Mouse (Mus musculus) hindbrain, embryonic 14.5 days (tissue): ENCODE measurements around the gene Bicdl1. TPM values are rescaled to one million over a fixed set of nuclear protein-coding genes. Genes with fewer than 3 reads are reported as not detected.
"Not testable (repeated sequence)": the region's sequence is repeated elsewhere in the genome, so short reads cannot be mapped to it uniquely, and the experiment has no call there.

Source experiments
- ATAC-seq: fragments of 200-750 bp; cut with Nextera tagmentation; 2 replicates; pipeline ENCODE4 v1.8.0; 2017; ENCODE audit warnings: moderate number of reproducible peaks, mild to moderate bottlenecking, moderate TSS enrichment, moderate library complexity; ENCODE audit not compliant: low FRiP score
- DNase-seq: peaks from one replicate; pipeline ENCODE4 v3.0.0-alpha.2; 2015; ENCODE audit warnings: low spot score
- H3K27ac ChIP-seq: fragments of 300-500 bp; sonication (generic); 2 replicates; pipeline ENCODE4 v1.5.1; 2014; ENCODE audit warnings: mild to moderate bottlenecking, moderate library complexity
- H3K27me3 ChIP-seq: fragments of 300-500 bp; sonication (generic); 2 replicates; pipeline ENCODE4 v1.6.1; 2014; ENCODE audit warnings: mild to moderate bottlenecking, low read length, mixed read lengths; ENCODE audit not compliant: control insufficient read depth, insufficient read depth
- H3K36me3 ChIP-seq: fragments of 300-500 bp; sonication (generic); replicated peaks from 2 replicates; pipeline ENCODE4 v1.6.1; 2014; ENCODE audit not compliant: control insufficient read depth, insufficient read depth
- H3K4me1 ChIP-seq: fragments of 300-500 bp; sonication (generic); replicated peaks from 2 replicates; pipeline ENCODE4 v1.6.1; 2014; ENCODE audit warnings: antibody characterized with exemption, low read length, mixed read lengths; ENCODE audit not compliant: control insufficient read depth, insufficient read depth
- H3K4me2 ChIP-seq: fragments of 300-500 bp; sonication (generic); replicated peaks from 2 replicates; pipeline ENCODE4 v1.6.1; 2014; ENCODE audit warnings: mild to moderate bottlenecking, moderate library complexity
- H3K4me3 ChIP-seq: fragments of 300-500 bp; sonication (generic); replicated peaks from 2 replicates; pipeline ENCODE4 v1.5.1; 2014; ENCODE audit warnings: mild to moderate bottlenecking, low read length
- H3K9ac ChIP-seq: fragments of 300-500 bp; sonication (generic); 2 replicates; pipeline ENCODE4 v1.6.1; 2014
- H3K9me3 ChIP-seq: fragments of 300-500 bp; sonication (generic); 2 replicates; pipeline ENCODE4 v1.6.1; 2016; ENCODE audit warnings: low read length; ENCODE audit not compliant: control insufficient read depth
- WGBS: fragments of 180-500 bp; shearing (Covaris S2); extraction: QIAGEN DNeasy Blood & Tissue Kit; methylation state at CpG from one replicate; pipeline ENCODE4 v1.1.7; 2014; 5-methylcytosine and 5-hydroxymethylcytosine counted together
- polyA plus RNA-seq: library from polyadenylated mRNA; unstranded; fragments of >200 nt; fragmentation: Nextera tagmentation; extraction: Ambion mirVana; gene quantifications from 2 replicates; pipeline ENCODE4 v1.2.1, GENCODE M21; 2014

Gene Bicdl1
- polyA plus RNA-seq, 1 experiment from 2014 or later = 36.2 TPM

DNA sequence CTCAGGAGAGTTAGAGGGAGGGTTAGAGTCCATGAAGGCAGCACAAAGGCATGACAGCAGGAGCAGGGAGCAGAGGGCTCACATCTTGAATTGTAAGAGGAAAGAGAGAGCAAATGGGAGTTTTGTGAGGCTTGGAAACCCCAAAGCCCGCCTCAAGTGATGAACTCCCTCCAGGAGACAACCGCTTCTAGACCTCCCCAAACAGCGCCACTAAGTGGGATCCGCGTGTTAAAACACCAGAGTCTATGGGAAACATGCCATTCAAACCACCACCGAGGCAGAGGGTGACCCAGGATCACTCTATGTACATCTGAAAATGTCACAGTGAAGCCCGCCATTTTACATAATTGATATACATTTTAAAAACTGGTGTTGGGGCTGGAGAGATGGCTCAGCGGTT lies 26.1 kb upstream of the Bicdl1 start:
- no peak overlapping the region for H3K27ac ChIP-seq

GRCm38 (mm10) chr5:115755501-115755900 lies 24.1 kb upstream of the Bicdl1 start:
- no peak for ATAC-seq
- H3K27ac ChIP-seq = no peak overlapping the region
- H3K9ac ChIP-seq = no peak overlapping the region
- H3K9me3 ChIP-seq = no peaks in the 10 kb centered on the region
- no peaks in the 10 kb centered on the region for H3K36me3 ChIP-seq
- H3K4me3 ChIP-seq = no peak overlapping the region
- H3K4me2 ChIP-seq = no peak overlapping the region
- 75% methylated on average over 3 of the region's 7 CpGs for WGBS
- no peaks in the 10 kb centered on the region for H3K27me3 ChIP-seq
- no peaks in the 10 kb centered on the region for H3K4me1 ChIP-seq
- DNase-seq = no peak

More for the DNA sequence above, 26.1 kb upstream of the Bicdl1 start:
- Histone ChIP-seq H3K9ac (no peak overlapping the region), H3K4me1 (no peaks in the 10 kb centered on the region), H3K9me3 (no peaks in the 10 kb centered on the region), H3K36me3 (no peaks in the 10 kb centered on the region), H3K4me3 (no peak overlapping the region), H3K4me2 (no peak overlapping the region), H3K27me3 (no peaks in the 10 kb centered on the region)
- ATAC-seq = no peak
- 81% methylated on average over 8 of the region's 8 CpGs for WGBS
- DNase-seq = no peak

DNA sequence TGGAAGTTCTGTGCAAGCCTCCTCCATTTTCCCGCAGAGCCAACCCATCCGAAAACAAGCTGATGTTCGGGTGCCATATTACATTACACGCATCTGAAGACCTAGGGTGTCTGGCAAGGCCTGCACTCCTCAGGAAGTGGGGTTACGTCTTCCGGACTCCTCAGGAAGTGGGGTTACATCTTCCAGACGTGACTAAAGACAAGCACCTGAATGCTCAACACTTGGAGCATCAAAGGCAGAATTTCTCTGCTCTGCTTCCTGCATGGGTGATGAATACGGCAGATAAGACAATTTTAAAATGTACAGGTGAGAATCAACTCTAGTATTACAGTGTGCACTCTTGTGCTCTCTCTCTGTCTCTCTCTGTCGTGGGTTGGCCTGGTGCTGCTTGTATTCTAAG lies 23.4 kb upstream of the Bicdl1 start:
- WGBS = 90% methylated on average over 9 of the region's 9 CpGs
- ATAC-seq = no peak
- no peak overlapping the region for H3K9ac ChIP-seq
- no peak overlapping the region for H3K4me2 ChIP-seq
- no peaks in the 10 kb centered on the region for H3K36me3 ChIP-seq
- no peak for DNase-seq
- no peaks in the 10 kb centered on the region for H3K4me1 ChIP-seq
- no peak overlapping the region for H3K27ac ChIP-seq
- H3K4me3 ChIP-seq = no peak overlapping the region
- H3K9me3 ChIP-seq = no peaks in the 10 kb centered on the region
- H3K27me3 ChIP-seq = no peaks in the 10 kb centered on the region

DNA sequence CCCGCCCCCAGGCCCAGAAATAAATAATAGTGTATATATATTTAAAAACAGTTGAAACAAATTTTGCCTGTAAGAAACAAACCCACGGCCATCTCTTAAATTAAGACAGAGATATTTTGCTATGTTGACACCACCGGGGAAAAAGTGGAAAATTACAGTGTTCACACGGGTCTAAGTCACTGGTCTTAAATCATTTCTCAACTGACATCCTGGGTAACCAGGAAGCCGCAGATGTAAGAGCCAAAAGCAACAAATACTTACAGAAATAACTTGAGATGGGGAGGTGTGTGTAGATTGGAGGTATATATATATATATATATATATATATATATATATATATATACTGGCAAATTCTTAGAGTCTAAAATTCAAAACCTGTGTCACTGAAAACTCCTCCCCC lies 21.5 kb upstream of the Bicdl1 start:
- Histone ChIP-seq H3K9me3 (no peaks in the 10 kb centered on the region), H3K36me3 (no peaks in the 10 kb centered on the region), H3K4me3 (no peak overlapping the region), H3K4me2 (no peak overlapping the region), H3K27ac (no peak overlapping the region), H3K4me1 (no peaks in the 10 kb centered on the region), H3K27me3 (no peaks in the 10 kb centered on the region), H3K9ac (no peak overlapping the region)
- ATAC-seq = no peak
- 83% methylated on average over 5 of the region's 5 CpGs for WGBS
- DNase-seq = no peak

DNA sequence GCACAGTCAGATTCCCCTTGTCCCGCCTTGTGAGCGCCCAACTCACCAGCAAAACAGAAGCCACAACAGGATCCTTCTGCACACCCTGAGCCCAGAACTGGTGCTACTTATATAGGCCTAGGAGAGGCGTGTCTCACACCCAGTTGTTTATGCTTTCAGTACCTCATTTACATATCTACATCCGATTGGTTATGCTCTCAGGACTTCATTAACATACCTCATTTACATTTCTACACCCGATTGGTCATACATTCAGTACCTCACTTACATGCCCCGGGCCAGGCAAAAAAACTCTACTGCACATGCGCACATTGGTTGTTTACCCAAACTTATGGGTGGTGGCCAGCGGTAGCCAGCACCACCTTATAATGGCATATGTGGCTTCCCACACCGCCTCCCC lies 20.5 kb upstream of the Bicdl1 start:
- H3K9me3 ChIP-seq, H3K4me3 ChIP-seq, DNase-seq, H3K27me3 ChIP-seq, ATAC-seq, H3K27ac ChIP-seq, H3K4me1 ChIP-seq, H3K4me2 ChIP-seq, H3K36me3 ChIP-seq, H3K9ac ChIP-seq: not testable (repeated sequence)
- WGBS = 76% methylated on average over 9 of the region's 9 CpGs

DNA sequence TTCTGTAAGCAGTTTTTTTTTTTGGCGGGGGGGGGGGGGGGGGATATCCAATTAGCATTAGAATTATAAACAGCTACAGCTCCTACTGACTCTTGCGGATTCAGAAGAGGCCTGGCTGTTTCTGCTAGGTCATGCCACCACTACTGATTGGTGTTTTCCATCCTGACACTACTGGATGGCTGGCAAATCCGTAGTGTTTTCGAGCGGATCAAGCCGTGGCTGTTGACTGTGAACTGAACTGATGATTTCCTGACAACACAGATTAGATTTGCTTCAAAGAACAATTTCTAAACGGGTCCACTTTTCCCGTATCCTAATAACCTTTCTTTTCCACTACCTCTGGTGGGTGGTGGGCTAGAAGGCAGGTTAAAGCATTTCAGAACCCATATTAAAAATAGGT lies 16.9 kb upstream of the Bicdl1 start:
- no peak overlapping the region for H3K4me2 ChIP-seq
- H3K9me3 ChIP-seq = no peaks in the 10 kb centered on the region
- ATAC-seq = no peak
- no peak overlapping the region for H3K4me3 ChIP-seq
- no peaks in the 10 kb centered on the region for H3K27me3 ChIP-seq
- H3K4me1 ChIP-seq = no peaks in the 10 kb centered on the region
- no peak overlapping the region for H3K27ac ChIP-seq
- no peaks in the 10 kb centered on the region for H3K36me3 ChIP-seq
- WGBS = 62% methylated on average over 8 of the region's 8 CpGs
- no peak for DNase-seq
- H3K9ac ChIP-seq = no peak overlapping the region

GRCm38 (mm10) chr5:115745319-115745718 lies 13.9 kb upstream of the Bicdl1 start:
- no peaks in the 10 kb centered on the region for H3K4me1 ChIP-seq
- ATAC-seq = no peak
- H3K27me3 ChIP-seq = no peaks in the 10 kb centered on the region
- no peaks in the 10 kb centered on the region for H3K9me3 ChIP-seq
- DNase-seq = no peak
- no peak overlapping the region for H3K9ac ChIP-seq
- 82% methylated on average over 15 of the region's 15 CpGs for WGBS
- H3K27ac ChIP-seq = no peak overlapping the region
- no peak overlapping the region for H3K4me3 ChIP-seq
- no peaks in the 10 kb centered on the region for H3K36me3 ChIP-seq
- H3K4me2 ChIP-seq = no peak overlapping the region

- no peak overlapping the region for H3K4me2 ChIP-seq
- no peak overlapping the region for H3K9ac ChIP-seq
- H3K27me3 ChIP-seq = 0 out of 2 replicates have a peak, but pooled peaks cover 3% of the 10 kb centered on the region
- H3K4me1 ChIP-seq = no peaks in the 10 kb centered on the region
- ATAC-seq = no peak
- no peaks in the 10 kb centered on the region for H3K9me3 ChIP-seq
- no peak overlapping the region for H3K27ac ChIP-seq
- H3K36me3 ChIP-seq = no peaks in the 10 kb centered on the region
- WGBS = 95% methylated on average over 5 of the region's 5 CpGs
- no peak overlapping the region for H3K4me3 ChIP-seq
- DNase-seq = no peak
Observed at GRCm38 (mm10) chr5:115738032-115738431, 6.6 kb upstream of the Bicdl1 start.

- Histone ChIP-seq H3K27me3 (0 out of 2 replicates have a peak, but pooled peaks cover 3% of the 10 kb centered on the region), H3K36me3 (no peaks in the 10 kb centered on the region), H3K27ac (no peak overlapping the region), H3K9ac (no peak overlapping the region), H3K4me1 (peaks cover 12% of the 10 kb centered on the region), H3K4me2 (no peak overlapping the region), H3K9me3 (no peaks in the 10 kb centered on the region), H3K4me3 (no peak overlapping the region)
- no peak for DNase-seq
- no peak for ATAC-seq
- WGBS = 81% methylated on average over 2 of the region's 2 CpGs
Observed at GRCm38 (mm10) chr5:115734570-115734969, 3.1 kb upstream of the Bicdl1 start.

DNA sequence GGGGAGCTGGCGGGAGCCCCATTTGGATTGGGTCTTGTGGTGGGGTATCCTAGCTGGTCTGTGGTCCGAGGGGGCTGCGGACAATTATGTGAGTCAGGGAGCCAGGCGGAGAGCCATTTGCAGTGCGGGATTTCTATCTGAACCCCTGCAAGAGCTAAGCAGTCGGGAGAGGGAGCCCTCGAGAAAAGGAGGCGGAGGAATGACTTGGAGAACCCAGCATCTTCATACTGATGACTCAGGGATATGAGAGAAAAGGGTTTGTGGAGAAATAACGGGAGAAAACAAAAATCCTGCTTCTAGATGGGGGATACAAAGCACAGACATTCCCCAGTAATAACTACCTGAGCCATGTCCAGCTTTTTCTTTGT lies 1.4 kb upstream of the Bicdl1 start:
- peak overlapping the region; percentile 92 for H3K4me3 ChIP-seq
- H3K4me2 ChIP-seq = peak overlapping the region; percentile 72
- ATAC-seq = peak; percentile 79
- no peaks in the 10 kb centered on the region for H3K36me3 ChIP-seq
- under 1% methylated on average over 9 of the region's 9 CpGs for WGBS
- H3K4me1 ChIP-seq = peaks cover 19% of the 10 kb centered on the region
- H3K9me3 ChIP-seq = no peaks in the 10 kb centered on the region
- H3K27ac ChIP-seq = peak overlapping the region; percentile 99
- peak; percentile 84 for DNase-seq
- peak overlapping the region; percentile 87 for H3K9ac ChIP-seq
- H3K27me3 ChIP-seq = 0 out of 2 replicates have a peak, but pooled peaks cover 3% of the 10 kb centered on the region
